Mouse (Mus musculus): ENCODE measurements around the gene Lao1. TPM values are rescaled to one million over a fixed set of nuclear protein-coding genes. Genes with fewer than 3 reads are reported as not detected.

Gene Lao1
- polyA plus RNA-seq, 1 experiment from 2014 or later = not detected

DNA sequence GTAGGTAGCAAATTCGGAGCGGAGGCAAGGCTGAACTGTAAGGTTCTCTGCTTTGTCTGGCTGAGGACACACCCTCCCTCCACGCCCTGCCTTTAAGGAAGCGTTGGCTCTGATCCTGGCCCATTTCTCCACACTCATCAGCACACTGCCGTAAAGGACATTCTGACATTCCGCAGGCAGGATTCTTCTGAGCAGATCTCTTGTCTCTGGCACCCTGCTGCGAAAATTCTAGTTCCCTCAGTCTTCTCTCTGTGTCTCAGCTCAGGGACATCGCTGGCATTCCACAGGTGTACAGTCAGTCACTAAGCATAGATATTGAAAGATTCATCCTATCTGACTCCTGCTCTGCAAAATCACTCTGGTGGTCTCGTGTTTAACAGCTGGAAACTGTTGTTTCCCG lies 40.3 kb downstream of the Lao1 start:
- Histone ChIP-seq H3K4me1 (peaks cover 8% of the 10 kb centered on the region), H3K27me3 (ENCODE audit: poor library complexity, severe bottlenecking) (no peaks in the 10 kb centered on the region), H3K4me3 (no peak overlapping the region), H3K27ac (no peak overlapping the region), H3K9me3 (no peaks in the 10 kb centered on the region), H3K36me3 (replicated peaks) (no peaks in the 10 kb centered on the region)
- no peak for DNase-seq (ENCODE audit: extremely low spot score, low spot score)
- 72% methylated on average over 10 of the region's 10 CpGs for WGBS

DNA sequence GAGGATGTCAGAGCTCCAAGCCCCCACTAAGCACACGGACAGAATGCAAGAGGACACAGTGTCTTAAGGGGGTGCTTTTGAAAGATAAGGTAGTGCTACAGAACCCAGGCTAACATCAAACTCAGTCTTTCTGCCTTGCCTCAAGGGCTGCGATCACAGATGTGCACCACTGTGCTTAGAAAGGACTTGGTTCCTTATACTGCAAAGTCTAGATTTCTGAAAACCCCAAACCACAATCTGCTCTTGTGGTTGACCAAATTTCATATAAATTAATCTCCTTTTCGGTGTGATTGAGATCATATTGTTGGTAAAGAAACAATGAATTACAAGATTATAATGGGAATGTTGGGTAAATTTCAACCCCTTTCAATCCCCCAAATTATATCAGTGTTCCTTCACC lies 41.1 kb downstream of the Lao1 start:
- 89% methylated on average over 3 of the region's 3 CpGs for WGBS
- Histone ChIP-seq H3K4me3 (no peak overlapping the region), H3K9me3 (no peaks in the 10 kb centered on the region), H3K27ac (no peak overlapping the region), H3K36me3 (replicated peaks) (no peaks in the 10 kb centered on the region), H3K4me1 (peaks cover 14% of the 10 kb centered on the region), H3K27me3 (ENCODE audit: poor library complexity, severe bottlenecking) (no peaks in the 10 kb centered on the region)
- no peak for DNase-seq (ENCODE audit: extremely low spot score, low spot score)

DNA sequence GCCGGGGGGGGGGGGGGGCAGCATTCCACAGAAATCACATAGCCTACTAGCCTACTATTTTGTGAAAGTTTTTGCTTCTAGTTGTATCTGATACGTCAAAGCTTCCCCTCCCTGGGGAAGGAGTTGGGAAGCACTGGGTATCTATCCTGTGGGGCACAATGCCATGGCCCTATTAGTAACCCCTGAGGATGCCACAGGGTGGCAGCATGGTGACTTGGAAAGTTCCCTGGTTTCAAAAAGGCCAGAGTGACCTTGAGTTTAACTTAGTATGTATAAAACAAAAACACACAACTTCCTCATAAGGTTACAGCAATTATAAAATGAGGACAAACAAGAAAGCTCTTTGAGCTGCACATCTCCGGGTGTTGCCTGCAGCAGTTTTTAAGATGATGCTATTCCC lies 42.8 kb downstream of the Lao1 start:
- Histone ChIP-seq H3K4me1 (peaks cover 30% of the 10 kb centered on the region), H3K27ac (no peak overlapping the region), H3K36me3 (replicated peaks) (no peaks in the 10 kb centered on the region), H3K9me3 (no peaks in the 10 kb centered on the region), H3K4me3 (no peak overlapping the region), H3K27me3 (ENCODE audit: poor library complexity, severe bottlenecking) (no peaks in the 10 kb centered on the region)
- 73% methylated on average over 3 of the region's 3 CpGs for WGBS
- no peak for DNase-seq (ENCODE audit: extremely low spot score, low spot score)

DNA sequence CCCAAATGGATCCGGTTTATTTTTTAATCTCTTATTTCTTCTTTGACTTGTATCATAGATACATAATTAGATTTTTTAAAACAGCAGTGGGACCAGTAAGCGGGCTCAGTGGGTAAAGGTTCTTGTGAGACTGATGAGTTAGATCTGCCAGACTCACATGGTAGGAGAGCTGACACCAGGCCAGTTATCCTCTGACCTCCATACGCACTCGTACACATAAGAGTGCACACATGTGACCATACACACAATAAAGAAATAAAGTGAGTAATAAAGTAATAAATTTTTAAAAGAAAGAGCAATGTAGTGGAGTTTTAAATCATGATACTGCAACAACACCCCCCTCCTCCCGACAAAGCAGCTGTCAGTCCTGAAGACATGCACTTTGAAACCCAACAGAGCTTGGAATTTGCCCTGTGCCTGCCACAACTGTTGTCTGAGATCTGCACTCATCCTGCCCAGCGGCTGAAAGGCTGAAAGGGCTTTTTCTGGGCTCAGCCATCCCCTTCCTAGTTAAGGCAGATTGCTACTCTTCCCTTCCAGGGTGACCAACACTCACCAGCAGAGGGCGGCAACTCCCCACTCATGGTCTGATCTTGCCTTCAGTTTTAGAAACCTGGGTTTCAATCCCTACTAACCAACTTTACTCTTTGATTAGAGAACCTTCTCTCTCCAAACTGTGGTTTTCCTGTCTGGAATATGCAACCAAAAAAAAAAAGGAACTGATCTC lies 43.4 kb downstream of the Lao1 start:
- Histone ChIP-seq H3K9me3 (no peaks in the 10 kb centered on the region), H3K27me3 (ENCODE audit: poor library complexity, severe bottlenecking) (no peaks in the 10 kb centered on the region), H3K4me3 (no peak overlapping the region), H3K4me1 (peaks cover 36% of the 10 kb centered on the region), H3K36me3 (replicated peaks) (no peaks in the 10 kb centered on the region), H3K27ac (0 out of 2 replicates have a peak overlapping the region, but pooled peaks have one; percentile 4)
- peak; percentile 89 for DNase-seq (ENCODE audit: extremely low spot score, low spot score)
- 47% methylated on average over 7 of the region's 7 CpGs for WGBS

DNA sequence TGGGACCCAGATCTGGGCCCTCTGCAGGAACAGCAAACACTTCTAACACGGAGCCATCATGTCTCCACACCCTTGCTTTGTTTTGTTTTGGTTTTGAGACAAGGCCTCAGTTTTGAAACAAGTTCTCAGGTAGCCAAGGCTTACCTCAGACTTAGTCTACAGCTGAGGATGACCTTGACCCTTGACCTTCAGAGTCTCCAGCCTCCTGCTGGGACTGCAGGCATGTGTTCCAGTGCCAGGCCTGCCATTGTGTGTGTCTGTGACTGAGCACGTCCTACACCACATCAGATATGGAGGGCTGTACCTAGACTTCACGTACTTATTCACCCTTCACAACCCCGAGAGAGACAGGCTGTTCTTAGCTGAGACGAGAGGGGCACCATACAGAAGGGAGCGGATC lies 46.2 kb downstream of the Lao1 start:
- Histone ChIP-seq H3K27me3 (ENCODE audit: poor library complexity, severe bottlenecking) (0 out of 2 replicates have a peak, but pooled peaks cover 4% of the 10 kb centered on the region), H3K9me3 (no peaks in the 10 kb centered on the region), H3K27ac (peak overlapping the region; percentile 79), H3K4me1 (peaks cover 55% of the 10 kb centered on the region), H3K4me3 (no peak overlapping the region), H3K36me3 (replicated peaks) (no peaks in the 10 kb centered on the region)
- DNase-seq (ENCODE audit: extremely low spot score, low spot score) = no peak
- WGBS = 82% methylated on average over 6 of the region's 6 CpGs

DNA sequence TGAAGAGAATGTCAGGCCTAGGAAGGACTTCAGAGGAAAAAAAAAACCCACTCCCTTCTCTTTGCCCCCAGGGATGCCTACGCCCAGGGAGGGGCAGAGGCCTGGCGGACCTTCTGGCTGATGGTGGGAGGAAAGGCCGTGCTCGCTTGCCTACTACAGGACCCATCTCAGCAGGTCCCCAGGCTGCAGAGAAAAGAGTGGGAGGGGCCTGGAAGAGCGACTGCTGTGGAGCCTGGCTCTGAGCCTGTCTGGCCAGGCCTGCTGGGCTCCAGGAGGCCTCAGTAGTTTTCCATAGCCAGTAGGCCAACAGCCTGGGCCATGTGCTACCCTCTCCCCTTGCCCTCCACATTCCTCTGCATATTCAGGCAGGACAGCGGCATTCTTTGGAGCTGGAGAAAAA lies 47.1 kb downstream of the Lao1 start:
- Histone ChIP-seq H3K27me3 (ENCODE audit: poor library complexity, severe bottlenecking) (0 out of 2 replicates have a peak, but pooled peaks cover 4% of the 10 kb centered on the region), H3K4me3 (no peak overlapping the region), H3K4me1 (peaks cover 55% of the 10 kb centered on the region), H3K36me3 (replicated peaks) (no peaks in the 10 kb centered on the region), H3K27ac (peak overlapping the region; percentile 79), H3K9me3 (no peaks in the 10 kb centered on the region)
- 27% methylated on average over 6 of the region's 6 CpGs for WGBS
- DNase-seq (ENCODE audit: extremely low spot score, low spot score) = no peak

DNA sequence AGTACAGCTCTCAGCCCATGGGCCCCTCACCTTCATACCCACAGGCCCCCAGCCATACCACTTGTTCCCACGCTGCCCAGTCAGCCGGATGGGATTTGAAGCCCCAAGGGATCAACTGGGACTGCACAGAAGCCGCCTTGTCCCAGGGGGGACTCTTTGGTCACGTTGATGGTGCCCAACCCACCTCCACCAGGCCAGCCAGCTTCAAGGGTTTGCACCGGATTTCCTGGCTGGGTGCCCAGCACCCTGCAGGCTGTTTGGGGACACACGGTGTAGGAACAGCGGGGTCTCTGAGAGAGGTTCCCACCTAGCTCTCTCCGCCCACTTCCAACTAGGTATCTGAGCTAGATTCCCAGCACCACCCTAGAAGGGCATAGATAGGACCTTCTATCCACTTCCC lies 48.4 kb downstream of the Lao1 start:
- no peak for DNase-seq (ENCODE audit: extremely low spot score, low spot score)
- no peaks in the 10 kb centered on the region for H3K9me3 ChIP-seq
- H3K4me3 ChIP-seq = no peak overlapping the region
- no peaks in the 10 kb centered on the region for H3K36me3 ChIP-seq (replicated peaks)
- H3K27ac ChIP-seq = peak overlapping the region; percentile 51
- 0 out of 2 replicates have a peak, but pooled peaks cover 4% of the 10 kb centered on the region for H3K27me3 ChIP-seq (ENCODE audit: poor library complexity, severe bottlenecking)
- WGBS = 82% methylated on average over 8 of the region's 8 CpGs
- H3K4me1 ChIP-seq = peaks cover 57% of the 10 kb centered on the region

DNA sequence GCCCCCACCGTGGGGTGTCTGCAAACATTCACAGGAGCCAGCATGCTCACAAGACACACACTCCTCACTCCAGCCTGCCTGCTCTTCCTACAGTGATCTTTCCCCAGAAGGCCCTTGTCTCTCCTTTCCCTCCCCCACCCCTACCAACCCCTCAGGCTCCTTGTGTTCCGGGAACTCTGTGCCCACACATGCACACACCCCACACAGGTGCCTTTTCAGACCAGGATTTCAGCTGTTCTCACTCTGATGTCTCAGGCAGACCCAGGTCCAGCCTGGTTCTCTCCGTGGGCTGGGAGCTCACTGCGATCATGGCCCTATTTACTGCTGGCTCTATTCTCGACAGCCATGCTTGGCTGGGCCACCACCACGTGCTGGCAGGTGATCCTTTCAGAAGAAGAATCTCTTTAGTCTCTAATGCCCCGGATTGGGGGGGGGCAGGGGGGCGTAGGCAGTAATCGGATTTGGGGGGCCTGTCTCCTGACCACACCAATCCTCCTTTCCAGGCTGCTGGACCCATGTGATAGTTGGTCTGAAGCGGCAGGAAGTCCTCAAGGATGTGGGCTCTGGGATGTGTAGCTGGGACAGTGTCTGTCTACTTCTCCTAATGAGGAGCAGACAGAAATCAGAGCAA lies 49.8 kb downstream of the Lao1 start:
- Histone ChIP-seq H3K27me3 (ENCODE audit: poor library complexity, severe bottlenecking) (0 out of 2 replicates have a peak, but pooled peaks cover 4% of the 10 kb centered on the region), H3K4me1 (peaks cover 69% of the 10 kb centered on the region), H3K36me3 (replicated peaks) (no peaks in the 10 kb centered on the region), H3K9me3 (no peaks in the 10 kb centered on the region), H3K4me3 (no peak overlapping the region), H3K27ac (peak overlapping the region; percentile 67)
- DNase-seq (ENCODE audit: extremely low spot score, low spot score) = no peak
- WGBS = 51% methylated on average over 10 of the region's 10 CpGs

DNA sequence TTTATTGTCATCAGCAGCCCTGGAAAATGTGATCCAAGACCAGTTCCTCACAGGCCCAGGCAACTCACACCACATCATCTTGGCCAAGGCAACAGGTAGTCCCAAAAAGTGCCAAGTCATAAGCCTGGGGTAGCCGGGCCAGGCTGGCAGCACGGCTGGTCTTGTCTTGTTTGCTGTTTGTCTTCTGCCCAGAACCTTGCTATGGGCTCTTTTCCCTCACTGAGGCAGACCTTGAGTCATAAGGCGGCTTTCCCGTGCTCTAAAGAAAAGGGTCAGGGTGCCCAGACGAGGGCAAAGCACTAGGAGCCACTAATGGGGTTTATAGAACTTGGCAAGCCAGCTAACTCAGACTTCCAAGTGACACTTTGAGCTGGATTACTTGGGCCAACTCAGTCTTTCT lies 51.7 kb downstream of the Lao1 start:
- H3K9me3 ChIP-seq = no peaks in the 10 kb centered on the region
- no peak for DNase-seq (ENCODE audit: extremely low spot score, low spot score)
- 91% methylated on average over 5 of the region's 5 CpGs for WGBS
- H3K27ac ChIP-seq = 0 out of 2 replicates have a peak overlapping the region, but pooled peaks have one; percentile 48
- no peaks in the 10 kb centered on the region for H3K36me3 ChIP-seq (replicated peaks)
- H3K4me3 ChIP-seq = no peak overlapping the region
- 0 out of 2 replicates have a peak, but pooled peaks cover 4% of the 10 kb centered on the region for H3K27me3 ChIP-seq (ENCODE audit: poor library complexity, severe bottlenecking)
- peaks cover 65% of the 10 kb centered on the region for H3K4me1 ChIP-seq

DNA sequence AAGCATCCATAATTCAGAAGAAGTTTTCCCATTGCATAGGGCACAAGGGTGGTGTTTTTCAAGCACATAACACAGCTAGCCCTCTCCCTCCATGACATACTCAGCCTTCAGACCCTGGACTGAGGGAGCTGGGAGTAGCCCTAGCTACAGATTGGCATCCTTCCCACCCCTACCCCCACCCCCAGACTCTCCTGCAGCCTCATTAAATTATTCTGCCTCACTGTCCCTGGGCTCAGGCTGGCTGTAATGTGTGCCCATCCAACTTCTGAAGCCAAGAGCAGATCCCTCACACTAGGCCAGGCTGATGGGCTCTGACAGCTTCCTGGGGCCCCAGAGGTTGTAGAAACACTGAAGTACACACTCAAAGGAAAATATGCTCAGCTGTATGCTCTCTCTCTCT lies 53.6 kb downstream of the Lao1 start:
- no peak for DNase-seq (ENCODE audit: extremely low spot score, low spot score)
- H3K27ac ChIP-seq = peak overlapping the region; percentile 74
- no peaks in the 10 kb centered on the region for H3K36me3 ChIP-seq (replicated peaks)
- H3K27me3 ChIP-seq (ENCODE audit: poor library complexity, severe bottlenecking) = 0 out of 2 replicates have a peak, but pooled peaks cover 4% of the 10 kb centered on the region
- no peaks in the 10 kb centered on the region for H3K9me3 ChIP-seq
- peaks cover 65% of the 10 kb centered on the region for H3K4me1 ChIP-seq
- no peak overlapping the region for H3K4me3 ChIP-seq

DNA sequence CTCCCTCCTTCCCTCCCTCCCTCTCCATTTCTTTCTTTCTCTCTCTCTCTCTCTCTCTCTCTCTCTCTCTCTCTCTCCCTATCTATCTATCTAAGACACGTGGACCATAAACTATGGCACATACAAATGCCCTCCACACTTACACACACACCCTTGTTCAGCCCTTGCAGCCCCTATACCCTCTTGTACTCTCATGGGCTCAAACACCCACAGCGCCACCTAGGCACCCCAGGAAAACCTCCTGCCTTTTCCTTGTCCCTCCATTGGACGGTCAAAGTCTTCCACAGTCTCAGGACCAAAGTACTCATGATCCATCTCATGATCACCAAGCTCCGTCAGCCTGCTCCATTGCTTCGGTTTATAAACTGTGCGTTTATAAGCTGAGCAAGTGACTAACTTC lies 54.2 kb downstream of the Lao1 start:
- H3K4me3 ChIP-seq = no peak overlapping the region
- 70% methylated on average over 6 of the region's 6 CpGs for WGBS
- H3K4me1 ChIP-seq = peaks cover 60% of the 10 kb centered on the region
- no peak for DNase-seq (ENCODE audit: extremely low spot score, low spot score)
- H3K27me3 ChIP-seq (ENCODE audit: poor library complexity, severe bottlenecking) = 0 out of 2 replicates have a peak, but pooled peaks cover 4% of the 10 kb centered on the region
- no peaks in the 10 kb centered on the region for H3K9me3 ChIP-seq
- no peaks in the 10 kb centered on the region for H3K36me3 ChIP-seq (replicated peaks)
- peak overlapping the region; percentile 74 for H3K27ac ChIP-seq

DNA sequence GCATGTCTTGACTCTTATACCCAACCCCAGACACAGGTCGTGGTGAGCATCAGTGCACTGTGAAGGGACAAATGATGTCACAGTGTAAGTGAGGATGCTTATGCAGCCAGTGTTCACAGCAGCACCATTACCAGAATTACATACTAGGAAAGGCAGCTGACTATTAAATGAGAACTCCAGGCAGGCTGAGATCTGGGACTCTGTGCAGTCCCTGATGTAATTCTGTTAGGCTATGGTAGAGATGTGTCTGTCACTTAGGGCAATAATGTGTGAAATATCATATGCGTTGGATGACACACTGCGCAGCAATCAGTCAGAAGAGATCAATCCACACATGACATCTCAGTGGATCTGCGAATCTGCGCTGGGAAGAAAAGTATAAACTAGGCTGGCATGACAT lies 55.7 kb downstream of the Lao1 start:
- 90% methylated on average over 5 of the region's 5 CpGs for WGBS

More for the DNA sequence above, 55.7 kb downstream of the Lao1 start:
- no peaks in the 10 kb centered on the region for H3K9me3 ChIP-seq
- H3K4me1 ChIP-seq = peaks cover 53% of the 10 kb centered on the region
- no peaks in the 10 kb centered on the region for H3K27me3 ChIP-seq (ENCODE audit: poor library complexity, severe bottlenecking)
- no peaks in the 10 kb centered on the region for H3K36me3 ChIP-seq (replicated peaks)
- no peak for DNase-seq (ENCODE audit: extremely low spot score, low spot score)
- peak overlapping the region; percentile 46; the same call in 1 of the 2 replicates for H3K27ac ChIP-seq
- no peak overlapping the region for H3K4me3 ChIP-seq
